Mouse (Mus musculus) bone marrow, adult 2 months (tissue): ENCODE results near the gene Arhgap23. TPM values are rescaled to one million over a fixed set of nuclear protein-coding genes. Genes with fewer than 3 reads are reported as not detected.

Experiments used
- H3K27ac ChIP-seq: fragments of 200-500 bp; 2 replicates; pipeline ENCODE4 v1.5.1; 2012; ENCODE audit warnings: low read depth, mild to moderate bottlenecking, control low read depth, inconsistent platforms, low read length; ENCODE audit not compliant: control insufficient read depth, poor library complexity, insufficient read depth
- H3K4me1 ChIP-seq: fragments of 200-500 bp; 2 replicates; pipeline ENCODE4 v1.6.1; 2011; ENCODE audit warnings: low read length; ENCODE audit not compliant: control insufficient read depth, insufficient read depth
- H3K4me3 ChIP-seq: fragments of 200-500 bp; replicated peaks from 2 replicates; pipeline ENCODE3; 2011; ENCODE audit warnings: mild to moderate bottlenecking, low read depth, low read length, control low read depth; ENCODE audit not compliant: control insufficient read depth
- CTCF ChIP-seq: fragments of 200-500 bp; IDR thresholded peaks from 2 replicates; pipeline ENCODE4 v1.5.1; 2011; ENCODE audit warnings: low read length, control low read depth; ENCODE audit not compliant: control insufficient read depth, insufficient read depth
- POLR2A ChIP-seq: fragments of 200-500 bp; IDR thresholded peaks from 2 replicates; pipeline ENCODE4 v1.6.1; 2011; ENCODE audit warnings: low read depth, mild to moderate bottlenecking, control low read depth, low read length, borderline replicate concordance; ENCODE audit not compliant: control insufficient read depth
- WGBS: fragments of 180-500 bp; shearing (Covaris S2); methylation state at CpG from one replicate; pipeline ENCODE4 v1.1.7; 2018; 5-methylcytosine and 5-hydroxymethylcytosine counted together
- polyA plus RNA-seq: library from polyadenylated mRNA; stranded (reverse); fragments of >200 nt; gene quantifications from 2 replicates; pipeline ENCODE4 v1.2.4, GENCODE M21; 2011; ENCODE audit warnings: low replicate concordance; ENCODE audit not compliant: missing spikeins, insufficient read depth, insufficient read length

Gene Arhgap23
- polyA plus RNA-seq, 1 experiment, result 39.9 TPM

GRCm38 (mm10) chr11:97505784-97506183, 90.5 kb downstream of the Arhgap23 start:
- TF ChIP-seq CTCF (no peak), POLR2A (no peak)
- H3K27ac ChIP-seq, result no peak overlapping the region
- H3K4me3 ChIP-seq, result no peak overlapping the region
- peaks cover 3% of the 10 kb centered on the region; the same call in 1 of the 2 replicates for H3K4me1 ChIP-seq
- WGBS, result 49% methylated on average over 4 of the region's 4 CpGs

DNA sequence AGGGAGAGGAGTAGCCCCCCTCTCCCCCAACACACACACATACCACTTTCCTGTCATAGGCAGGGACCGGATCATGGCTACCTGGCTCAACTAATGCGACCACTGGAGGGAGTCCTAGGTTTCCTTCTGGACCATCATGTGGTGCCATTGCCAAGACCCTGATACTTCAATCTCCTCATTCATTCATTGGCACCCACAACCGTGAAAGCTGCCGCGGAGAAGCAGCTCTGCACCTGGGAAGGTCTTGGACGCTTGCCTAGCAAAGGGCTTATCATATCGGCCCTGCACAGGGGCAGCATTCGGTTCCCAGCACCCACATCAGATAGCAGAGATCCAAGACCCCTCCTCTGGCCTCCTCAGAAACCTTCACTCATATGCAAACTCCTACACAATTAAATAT, 91.0 kb downstream of the Arhgap23 start:
- H3K27ac ChIP-seq, result no peak overlapping the region
- no peak overlapping the region for H3K4me3 ChIP-seq
- peaks cover 3% of the 10 kb centered on the region; the same call in 1 of the 2 replicates for H3K4me1 ChIP-seq
- WGBS, result 69% methylated on average over 8 of the region's 8 CpGs
- TF ChIP-seq CTCF (no peak), POLR2A (no peak)

- TF ChIP-seq CTCF (no peak), POLR2A (no peak)
- 51% methylated on average over 3 of the region's 3 CpGs for WGBS
- peaks cover 3% of the 10 kb centered on the region; the same call in 1 of the 2 replicates for H3K4me1 ChIP-seq
- no peak overlapping the region for H3K4me3 ChIP-seq
- no peak overlapping the region for H3K27ac ChIP-seq
Measured at GRCm38 (mm10) chr11:97508198-97508597, 92.9 kb downstream of the Arhgap23 start.

GRCm38 (mm10) chr11:97509058-97509457, 93.7 kb downstream of the Arhgap23 start:
- WGBS, result 14% methylated on average over 5 of the region's 5 CpGs
- peaks cover 3% of the 10 kb centered on the region; the same call in 1 of the 2 replicates for H3K4me1 ChIP-seq
- no peak for TF ChIP-seq CTCF
- no peak for TF ChIP-seq POLR2A
- H3K4me3 ChIP-seq, result no peak overlapping the region
- no peak overlapping the region for H3K27ac ChIP-seq

- WGBS, result 78% methylated on average over 24 of the region's 24 CpGs
- no peak for TF ChIP-seq POLR2A
- TF ChIP-seq CTCF, result no peak
- H3K4me3 ChIP-seq, result no peak overlapping the region
- peaks cover 3% of the 10 kb centered on the region; the same call in 1 of the 2 replicates for H3K4me1 ChIP-seq
- no peak overlapping the region for H3K27ac ChIP-seq
Measured at GRCm38 (mm10) chr11:97509715-97510485, 94.6 kb downstream of the Arhgap23 start.

GRCm38 (mm10) chr11:97510966-97511660, 95.8 kb downstream of the Arhgap23 start:
- H3K27ac ChIP-seq, result peak overlapping the region; percentile 25
- 35% methylated on average over 10 of the region's 10 CpGs for WGBS
- peaks cover 3% of the 10 kb centered on the region; the same call in 1 of the 2 replicates for H3K4me1 ChIP-seq
- no peak overlapping the region for H3K4me3 ChIP-seq
- TF ChIP-seq POLR2A, result no peak
- TF ChIP-seq CTCF, result peak; percentile 83

DNA sequence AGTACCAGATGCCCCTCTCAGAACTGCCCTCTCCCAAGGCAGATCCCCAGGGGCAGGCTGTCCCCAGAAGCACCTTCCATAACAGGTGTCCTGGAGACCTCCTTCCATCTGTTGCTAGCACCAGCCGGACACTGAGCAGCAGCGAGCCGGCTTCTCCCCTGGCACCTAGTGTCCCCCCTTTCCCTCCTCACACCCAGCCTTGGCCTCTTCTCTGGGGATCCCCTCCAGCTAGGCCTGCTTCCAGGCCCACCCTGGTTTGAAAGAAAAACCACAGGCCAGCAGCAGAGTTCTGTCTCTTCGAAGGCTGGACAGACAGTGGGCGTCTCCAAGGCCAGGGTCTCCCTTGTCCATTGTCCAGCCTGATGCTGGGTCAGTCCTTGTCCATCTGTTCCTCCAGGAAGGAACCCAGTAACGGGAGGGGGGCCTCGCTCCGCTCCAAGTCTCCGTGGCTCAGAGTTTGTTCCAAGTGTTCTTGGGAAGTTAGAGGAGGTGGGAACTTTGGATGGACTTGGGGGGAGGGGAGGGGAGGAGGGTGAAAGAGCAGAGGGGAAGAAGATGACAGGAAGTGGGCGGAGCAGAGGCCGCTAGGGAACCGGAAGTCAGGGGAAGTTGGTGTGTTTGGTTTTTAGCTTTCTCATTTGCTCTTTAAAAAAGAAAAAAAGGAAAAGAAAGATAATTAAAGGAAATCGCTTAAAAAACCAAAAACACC, 96.5 kb downstream of the Arhgap23 start:
- Histone ChIP-seq H3K27ac (peak overlapping the region; percentile 62), H3K4me3 (peak overlapping the region; percentile 38), H3K4me1 (peaks cover 3% of the 10 kb centered on the region; the same call in 1 of the 2 replicates)
- TF ChIP-seq CTCF (no peak), POLR2A (no peak)
- WGBS, result 27% methylated on average over 13 of the region's 13 CpGs

GRCm38 (mm10) chr11:97512511-97512910, 97.2 kb downstream of the Arhgap23 start:
- Histone ChIP-seq H3K4me1 (peaks cover 3% of the 10 kb centered on the region; the same call in 1 of the 2 replicates), H3K27ac (no peak overlapping the region), H3K4me3 (no peak overlapping the region)
- WGBS, result 62% methylated on average over 6 of the region's 6 CpGs
- TF ChIP-seq CTCF (no peak), POLR2A (no peak)
